Mouse (Mus musculus) liver, embryonic 14.5 days (tissue): ENCODE data around the gene Tgfbr3.

Source experiments
- CTCF ChIP-seq: IDR thresholded peaks from 2 replicates; pipeline ENCODE4 v1.5.1; 2016; ENCODE audit warnings: antibody characterized with exemption, low read depth, control low read depth
- EP300 ChIP-seq: IDR thresholded peaks from 2 replicates; pipeline ENCODE4 v1.6.1; 2016; ENCODE audit warnings: antibody characterized with exemption, low read depth

DNA sequence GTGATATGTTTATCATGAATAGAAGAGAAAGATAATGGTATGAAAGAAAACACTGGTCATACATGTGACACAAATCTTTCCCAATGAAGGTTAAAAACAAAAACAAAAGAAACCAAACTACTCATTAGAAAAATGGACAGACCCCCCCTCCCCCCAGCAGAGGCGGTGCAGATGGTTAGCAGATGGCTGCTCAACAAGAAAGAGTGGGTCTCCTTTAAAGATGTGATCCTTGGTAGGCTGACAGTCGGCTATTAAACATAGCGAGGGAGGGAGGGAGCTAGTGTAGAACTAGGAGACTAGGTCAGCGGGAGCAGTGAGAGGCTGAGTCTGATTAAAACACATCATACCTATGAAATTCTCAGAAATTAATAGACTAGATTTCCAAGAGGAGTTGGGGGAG lies 186.5 kb downstream of the Tgfbr3 start:
- no peak for TF ChIP-seq CTCF
- TF ChIP-seq EP300: no peak
